Mouse (Mus musculus) G1E (cell line): ENCODE measurements at regions not wholly inside any gene's neighbourhood (a gene's known extent, or its start where the extent isn't known, plus 50 kb on each side); places are given as distances from the start of the nearest gene placed in this dataset.

ENCODE experiments used
- CTCF ChIP-seq: IDR thresholded peaks from 2 replicates; pipeline ENCODE4 v1.5.1; 2012; ENCODE audit warnings: low read depth, low read length, inconsistent platforms, mixed read lengths
- POLR2AphosphoS5 ChIP-seq: IDR thresholded peaks from 2 replicates; pipeline ENCODE4 v1.6.1; 2012; ENCODE audit warnings: low read depth, low read length, inconsistent platforms; ENCODE audit not compliant: insufficient replicate concordance

DNA sequence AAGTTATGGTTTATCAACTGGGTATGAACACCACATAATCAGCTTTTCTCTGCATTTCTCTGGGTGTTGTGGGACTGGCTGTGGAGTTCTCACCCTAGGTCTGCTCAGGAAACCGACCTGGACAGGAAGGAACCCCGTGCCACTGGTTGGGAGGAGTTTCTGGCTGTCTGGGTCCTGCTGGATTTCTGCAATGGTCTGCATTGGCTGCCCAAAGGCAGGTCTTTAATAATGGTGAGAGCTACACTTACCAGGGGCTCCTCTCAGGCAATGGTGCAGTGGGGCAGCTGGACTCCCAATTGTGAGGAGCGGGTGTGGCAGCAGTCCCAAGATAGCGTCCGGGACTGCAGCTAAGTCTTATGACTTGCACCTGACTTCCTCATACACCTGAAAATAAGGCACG is 57.8 kb upstream of the Gm10181 start:
- no peak for TF ChIP-seq POLR2AphosphoS5
- no peak for TF ChIP-seq CTCF
